Mouse (Mus musculus): Measurements from ENCODE around the gene Morn3.
A peak's percentile ranks its signal among the peaks of the same experiment; 100 is the strongest.

Morn3 gene

GRCm38 (mm10) chr5:123024965-123025573 lies 21.7 kb downstream of the Morn3 start:
- no peak for DNase-seq (ENCODE audit: low read depth, low spot score)

DNA sequence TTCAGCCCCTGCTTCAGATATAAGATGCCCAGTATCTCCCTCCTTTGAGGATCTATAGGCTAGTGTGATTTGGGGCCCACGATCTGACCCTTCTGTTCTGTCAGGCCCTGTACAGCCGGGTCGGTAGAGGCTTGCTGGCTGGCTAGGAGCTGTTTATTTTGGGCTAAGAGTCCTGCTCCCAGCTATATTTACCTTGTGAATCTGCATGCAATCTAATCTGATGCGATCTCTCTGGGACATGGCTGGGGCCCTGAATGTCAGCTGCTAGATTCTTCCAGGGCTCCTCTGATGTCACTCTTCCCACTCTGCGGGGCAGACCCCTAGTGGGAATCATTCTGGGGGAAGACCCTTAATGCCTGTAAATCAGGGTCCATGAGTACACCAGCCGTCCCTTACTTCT lies 22.5 kb downstream of the Morn3 start:
- no peak for DNase-seq (ENCODE audit: low read depth, low spot score)

GRCm38 (mm10) chr5:123023049-123023448 lies 23.8 kb downstream of the Morn3 start:
- DNase-seq (ENCODE audit: low read depth, low spot score), result no peak

- DNase-seq (ENCODE audit: low read depth, low spot score), result no peak
Observed at GRCm38 (mm10) chr5:123021438-123021837, 25.4 kb downstream of the Morn3 start.

- DNase-seq (ENCODE audit: low read depth, low spot score), result no peak
Observed at GRCm38 (mm10) chr5:123020426-123020825, 26.4 kb downstream of the Morn3 start.

DNA sequence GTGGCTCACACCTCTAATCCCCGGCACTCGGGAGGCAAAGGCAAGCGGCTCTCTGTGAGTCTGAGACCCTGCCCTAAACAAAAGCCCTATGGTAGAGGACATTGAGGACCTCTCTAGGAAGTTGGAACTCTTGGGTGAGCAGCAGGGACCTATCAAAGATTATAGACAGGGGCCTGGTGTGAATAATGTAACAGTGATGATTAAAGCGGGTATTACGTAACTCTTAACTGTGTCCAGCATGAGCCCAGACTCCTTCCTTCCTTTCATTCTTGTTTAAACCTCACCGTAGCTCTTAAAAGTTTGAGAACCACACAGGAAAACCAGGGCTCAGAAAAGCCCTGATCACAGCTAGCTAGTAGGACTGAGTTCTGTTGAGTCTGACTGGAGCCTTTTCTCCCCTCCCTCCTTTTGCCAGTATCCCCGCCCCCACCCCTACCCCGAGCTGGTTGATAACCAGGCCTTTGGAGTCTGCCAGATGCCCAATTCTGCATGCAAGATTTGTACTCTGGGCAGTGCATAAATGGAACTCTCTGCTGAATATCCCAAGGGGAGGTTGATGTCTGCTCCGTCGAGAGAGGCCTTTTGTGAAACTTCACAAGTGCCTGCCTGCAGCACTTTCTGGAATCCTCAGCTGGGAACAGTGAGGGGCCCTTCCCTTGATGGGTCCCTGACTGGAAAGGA lies 27.3 kb downstream of the Morn3 start:
- no peak for DNase-seq (ENCODE audit: low read depth, low spot score)

DNA sequence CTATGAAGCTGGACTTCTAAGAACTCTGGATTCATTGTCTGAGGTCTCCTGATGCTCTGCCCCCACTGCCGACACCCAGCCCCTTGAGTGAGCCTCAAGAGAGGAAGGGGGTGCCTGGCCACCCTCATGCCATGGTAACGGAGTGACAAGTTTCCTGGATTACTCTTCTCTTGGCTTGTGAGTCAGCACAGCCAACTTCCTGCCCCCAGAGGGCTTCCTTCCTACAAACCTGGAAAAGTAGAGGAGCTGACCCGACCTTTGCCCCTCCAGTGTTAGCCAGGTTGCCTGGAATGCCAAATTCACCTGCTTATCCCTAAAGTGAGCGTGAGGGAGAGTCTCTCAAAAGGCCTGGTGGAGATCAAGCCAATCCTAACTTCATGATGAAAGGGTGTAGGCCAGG lies 29.3 kb downstream of the Morn3 start:
- no peak for DNase-seq (ENCODE audit: low read depth, low spot score)

GRCm38 (mm10) chr5:123015915-123016314 lies 30.9 kb downstream of the Morn3 start:
- DNase-seq (ENCODE audit: low read depth, low spot score), result no peak

GRCm38 (mm10) chr5:123014753-123015701 lies 31.8 kb downstream of the Morn3 start, which contains the start of gene Orai1:
Gene Orai1, plus strand, starts transcription at chr5:123015074.
- DNase-seq (ENCODE audit: low read depth, low spot score), result peak; percentile 99

DNA sequence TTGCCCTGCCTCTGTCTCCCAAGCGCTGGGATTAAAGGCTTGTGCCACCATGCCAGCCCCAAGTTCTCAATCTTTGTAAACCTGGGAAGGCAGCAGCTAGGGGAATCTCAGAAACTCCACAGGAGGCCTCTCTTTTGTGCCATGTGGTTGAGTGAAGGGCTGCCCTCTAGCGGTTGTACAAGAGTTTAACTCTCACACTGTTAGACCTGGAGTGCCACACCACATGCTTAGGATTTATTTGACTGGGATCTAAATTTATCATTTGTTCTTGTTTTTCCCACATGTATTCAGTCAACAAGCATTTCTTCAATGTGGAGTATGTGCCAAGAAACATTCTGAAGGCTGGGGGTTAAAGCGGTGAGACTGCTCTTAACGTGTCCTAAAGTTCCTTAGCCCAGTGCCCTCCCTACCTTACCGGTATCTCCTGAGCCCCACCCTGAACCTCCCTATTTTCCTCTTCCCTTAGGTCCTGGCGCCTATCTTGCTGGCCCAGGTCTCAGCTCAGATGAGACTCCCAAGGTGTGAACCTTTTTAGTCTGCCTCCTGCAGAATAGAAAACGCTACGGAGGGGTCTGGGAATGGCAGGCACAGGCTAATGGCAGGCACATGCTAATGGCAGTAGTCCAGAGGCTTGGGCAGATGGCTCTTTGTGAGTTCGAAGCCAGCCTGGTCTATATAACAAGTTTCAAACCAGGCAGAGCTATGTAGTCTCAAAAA lies 33.1 kb downstream of the Morn3 start:
- peak; percentile 87 for DNase-seq (ENCODE audit: low read depth, low spot score)

DNA sequence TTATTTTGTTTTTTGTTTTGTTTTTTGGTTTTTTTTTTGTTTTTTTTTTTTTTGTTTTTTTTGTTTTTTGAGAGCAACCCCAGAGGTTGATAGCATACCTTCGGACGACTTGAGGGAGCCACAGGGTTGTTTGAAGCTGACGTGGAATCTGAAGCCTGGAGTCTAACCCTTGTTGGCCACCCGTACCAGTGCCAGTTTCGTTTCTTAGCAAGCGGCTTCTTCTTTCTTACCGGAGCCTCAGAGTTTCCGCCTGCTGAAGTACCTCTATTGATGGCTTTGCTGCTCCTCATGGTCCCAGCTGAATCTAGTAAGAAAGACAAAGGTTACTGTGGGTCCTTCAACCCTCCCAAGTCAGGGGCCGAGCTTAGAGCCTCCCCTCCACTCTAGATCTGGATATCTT lies 35.1 kb downstream of the Morn3 start:
- no peak for DNase-seq (ENCODE audit: low read depth, low spot score)

- peak; percentile 61 for DNase-seq (ENCODE audit: low read depth, low spot score)
Observed at GRCm38 (mm10) chr5:123010806-123011205, 36.0 kb downstream of the Morn3 start.

- no peak for DNase-seq (ENCODE audit: low read depth, low spot score)
Observed at GRCm38 (mm10) chr5:123009873-123010272, 36.9 kb downstream of the Morn3 start.

- DNase-seq (ENCODE audit: low read depth, low spot score), result no peak
Observed at GRCm38 (mm10) chr5:123008877-123009493, 37.8 kb downstream of the Morn3 start.

- no peak for DNase-seq (ENCODE audit: low read depth, low spot score)
Observed at GRCm38 (mm10) chr5:123005716-123006592, 40.9 kb downstream of the Morn3 start.

DNA sequence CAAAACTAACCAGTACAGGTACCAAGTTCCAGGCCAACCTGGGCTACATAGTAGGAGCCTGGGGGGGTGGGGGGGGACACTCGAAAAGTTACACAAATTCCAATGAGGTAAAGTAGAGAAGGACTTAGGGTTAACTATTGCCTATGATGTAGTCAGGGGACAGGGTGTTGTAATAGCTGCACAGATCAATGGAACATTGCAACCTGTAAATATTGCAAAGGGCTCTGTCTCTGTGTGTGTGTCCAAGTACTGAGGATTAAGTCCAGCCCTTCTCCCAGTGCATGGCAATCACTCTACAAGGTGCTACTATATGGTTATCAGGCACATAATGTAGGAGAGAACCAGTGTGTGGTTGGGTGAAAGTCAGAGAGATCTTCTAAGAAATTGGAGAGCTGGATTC lies 45.9 kb downstream of the Morn3 start:
- DNase-seq (ENCODE audit: low read depth, low spot score), result no peak

DNA sequence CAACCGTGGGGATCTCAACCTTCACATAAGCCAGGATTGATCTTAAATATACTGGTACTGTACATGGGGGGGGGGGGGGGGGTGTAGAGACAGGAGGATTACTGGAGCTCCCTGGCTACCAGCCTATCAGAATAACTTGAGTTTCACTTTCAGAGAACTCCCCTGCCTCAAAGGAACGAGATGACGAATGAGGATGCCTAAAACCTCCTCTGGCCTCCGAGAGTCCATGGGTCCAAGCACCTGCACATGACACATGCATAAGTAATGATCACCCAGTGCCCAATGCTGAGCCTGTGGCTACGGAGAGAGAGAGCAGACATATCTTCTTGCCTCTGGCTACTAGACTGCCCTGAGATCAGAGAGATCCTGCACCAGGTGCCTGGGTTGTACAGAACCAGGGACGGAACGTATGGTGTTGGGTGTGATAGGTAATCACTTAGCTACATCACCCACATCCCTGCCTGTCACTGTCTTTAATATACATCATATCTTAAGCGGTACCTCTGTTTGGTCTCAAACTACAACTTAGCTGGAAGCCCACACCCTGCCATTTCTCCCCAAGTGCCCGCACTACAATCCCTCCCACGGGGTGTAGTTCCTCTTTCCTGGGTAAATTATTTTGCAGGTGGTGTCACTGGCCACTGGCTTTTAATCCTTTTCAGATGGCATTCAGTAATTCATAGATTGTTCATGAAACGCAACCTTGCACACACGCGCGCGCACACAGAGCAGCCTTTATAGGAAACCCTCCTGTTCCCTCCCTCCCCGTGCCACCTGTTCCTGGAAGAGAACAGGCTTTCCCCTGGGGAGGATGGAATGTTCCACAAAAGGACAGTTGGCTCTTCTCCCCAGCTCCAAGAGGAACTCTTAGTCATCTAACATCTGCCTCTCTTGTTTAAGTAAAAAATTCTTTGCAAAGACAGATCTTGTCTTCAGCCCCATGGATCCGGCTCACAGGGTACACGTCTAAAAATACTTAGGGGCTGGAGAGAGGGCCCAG lies 49.3 kb downstream of the Morn3 start:
- no peak for DNase-seq (ENCODE audit: low read depth, low spot score)

GRCm38 (mm10) chr5:122994910-122995309 lies 51.9 kb downstream of the Morn3 start:
- DNase-seq (ENCODE audit: low read depth, low spot score), result peak; percentile 74

- DNase-seq (ENCODE audit: low read depth, low spot score), result peak; percentile 98
Observed at GRCm38 (mm10) chr5:122994303-122994846, 52.4 kb downstream of the Morn3 start.

Measured in ZHBTc4 (cell line).